Mouse (Mus musculus) heart, adult 8-10 months (tissue): ENCODE data around the gene Ankrd23. TPM values are rescaled to one million over a fixed set of nuclear protein-coding genes. Genes with fewer than 3 reads are reported as not detected.
"Not testable (repeated sequence)": the region's sequence is repeated elsewhere in the genome, so short reads cannot be mapped to it uniquely, and the experiment has no call there.

Source experiments
- DNase-seq: peaks from one replicate; pipeline ENCODE4 v3.0.0; 2022; ENCODE audit warnings: low spot score
- total RNA-seq, 4 experiments: library from RNA; stranded (reverse); gene quantifications; 2 replicates each; pipeline ENCODE4 v1.2.4; 2022

Ankrd23 gene
- total RNA-seq, result 100 to 1,000 TPM; 251 to 540 (median 405) TPM

DNA sequence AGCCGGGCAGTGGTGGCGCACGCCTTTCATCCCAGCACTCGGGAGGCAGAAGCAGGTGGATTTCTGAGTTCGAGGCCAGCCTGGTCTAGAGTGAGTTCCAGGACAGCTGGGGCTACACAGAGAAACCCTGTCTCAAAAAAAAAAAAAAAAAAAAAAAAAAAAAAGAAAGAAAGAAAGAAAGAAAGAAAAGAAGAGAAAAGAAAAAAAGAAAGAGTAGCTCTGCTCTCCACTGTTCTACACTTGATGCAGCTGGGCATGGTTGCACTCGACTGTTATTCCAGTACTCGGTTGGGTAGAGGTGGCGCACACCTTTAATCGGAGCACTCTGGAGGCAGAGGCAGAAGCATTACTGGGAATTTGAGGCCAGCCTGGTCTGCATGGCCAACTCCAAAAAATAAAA, at the start of gene Ankrd23:
Ankrd23 (minus strand) TSS at position 101 of the 400 bp plus-strand sequence.
- DNase-seq, result not testable (repeated sequence)

DNA sequence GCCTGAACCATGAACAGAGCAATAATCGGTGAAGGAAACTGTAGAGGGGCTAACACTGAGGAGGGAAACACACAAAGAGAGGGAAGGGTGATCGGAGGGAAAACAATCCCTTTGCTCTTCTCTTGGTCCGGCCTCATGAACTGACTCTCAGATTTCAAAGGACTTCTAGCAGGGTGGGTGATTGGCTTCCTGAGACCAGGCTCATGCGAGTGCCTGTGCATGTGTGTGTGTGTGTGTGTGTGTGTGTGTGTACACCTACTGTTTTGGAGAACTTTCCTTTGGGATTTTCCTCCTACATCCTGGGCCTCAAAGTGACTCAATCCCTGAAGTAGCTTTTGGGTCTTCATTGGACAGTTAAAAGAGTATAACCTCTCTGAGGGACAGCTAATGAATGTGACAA, 49.6 kb upstream of the Ankrd23 start:
- DNase-seq, result no peak

- DNase-seq, result no peak
Observed at GRCm38 (mm10) chr1:36583408-36584116, 46.9 kb upstream of the Ankrd23 start.

DNA sequence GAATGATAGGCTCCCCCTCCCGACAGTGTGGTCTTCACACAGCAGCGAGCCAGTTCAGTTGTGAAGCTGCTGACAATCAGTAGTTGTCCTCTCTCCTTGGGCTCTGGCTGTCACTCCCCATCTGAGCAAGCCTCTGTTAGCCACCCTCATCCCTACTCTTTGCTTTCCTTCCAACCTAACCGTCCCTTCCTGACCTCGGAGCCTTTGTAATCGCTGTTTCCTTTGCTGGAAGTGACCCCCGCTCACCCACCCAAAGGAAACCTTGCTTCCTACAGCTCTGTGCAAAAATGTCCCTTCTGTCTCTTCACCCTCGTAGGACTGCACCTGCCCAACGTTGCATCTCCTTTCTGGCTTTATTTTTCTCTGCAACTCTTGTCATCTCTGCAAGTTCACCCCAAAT, 45.5 kb upstream of the Ankrd23 start:
- no peak for DNase-seq

- DNase-seq, result no peak
Observed at GRCm38 (mm10) chr1:36581260-36581659, 44.6 kb upstream of the Ankrd23 start.

DNA sequence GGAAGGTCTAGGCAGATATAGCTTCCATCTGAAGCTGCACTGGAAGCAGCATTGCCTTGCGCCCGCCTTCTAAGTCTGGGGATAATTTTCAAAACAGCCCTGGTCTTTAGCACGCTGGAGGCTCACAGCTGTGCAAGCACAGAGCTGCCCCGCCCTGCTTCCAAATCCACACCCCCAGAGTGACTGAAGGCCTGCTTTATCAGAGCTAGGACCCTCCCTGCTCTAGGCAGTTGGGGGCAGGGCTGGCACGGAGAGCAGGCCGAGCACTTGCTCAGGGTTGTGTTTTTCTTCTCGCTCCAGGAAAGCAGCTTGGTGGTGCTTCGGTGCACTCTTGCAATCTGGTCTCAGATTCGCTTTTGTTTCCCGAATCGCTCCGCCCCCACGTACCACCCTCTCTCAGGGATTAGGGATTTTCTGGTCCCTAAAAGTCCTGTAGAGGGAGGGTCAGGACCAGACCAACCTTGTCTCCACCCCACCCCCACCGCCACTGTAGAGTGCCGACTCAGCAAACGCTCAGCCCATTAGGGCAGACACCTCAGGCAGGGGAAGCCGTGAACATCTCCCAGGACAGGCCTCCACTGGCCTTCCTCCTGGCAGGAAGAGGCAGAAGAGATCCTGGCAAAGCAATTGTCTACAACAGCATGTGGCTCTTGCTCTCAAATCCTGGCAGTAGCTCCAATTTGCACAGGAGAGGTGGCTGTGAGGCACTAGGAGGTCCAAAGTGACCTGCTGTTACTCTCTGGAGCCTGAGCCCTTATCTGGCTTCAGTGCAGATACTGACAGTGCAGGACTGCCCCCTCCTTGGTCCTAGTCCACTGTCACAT, 43.9 kb upstream of the Ankrd23 start:
- no peak for DNase-seq

GRCm38 (mm10) chr1:36579974-36580383, 43.3 kb upstream of the Ankrd23 start:
- DNase-seq, result no peak

DNA sequence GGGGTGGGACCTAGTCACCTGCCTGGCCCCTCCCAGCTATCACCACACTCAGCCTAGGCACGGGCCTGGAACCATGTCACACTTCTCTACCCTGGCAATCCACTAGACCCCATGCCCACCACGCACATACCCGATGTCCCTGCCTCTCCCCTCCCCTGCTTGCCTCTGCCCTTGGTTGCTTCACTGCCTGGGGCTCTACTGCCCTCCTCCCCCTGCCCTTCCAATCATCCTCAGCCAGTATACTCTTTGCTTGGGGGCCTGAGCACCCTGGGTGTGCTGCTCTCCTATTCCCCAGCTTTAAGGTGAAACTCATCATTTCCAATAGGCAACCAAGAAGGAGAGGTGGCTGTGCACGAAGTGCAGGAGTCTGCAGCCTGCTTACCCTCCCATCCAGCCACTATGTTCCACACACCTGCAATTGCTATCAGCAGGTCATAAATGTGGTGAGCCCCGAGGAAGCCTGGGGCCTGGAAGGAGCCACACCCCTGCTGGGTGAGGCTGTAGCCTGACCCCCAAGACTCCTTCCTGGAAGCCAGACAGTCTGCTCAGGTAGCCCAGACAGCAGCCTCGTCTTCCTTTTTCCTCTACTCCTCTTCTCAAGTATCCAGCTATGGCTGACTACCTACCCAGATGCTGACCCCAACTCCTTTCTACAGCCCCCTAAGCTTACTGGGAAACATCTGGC, 40.5 kb upstream of the Ankrd23 start:
- DNase-seq, result no peak

DNA sequence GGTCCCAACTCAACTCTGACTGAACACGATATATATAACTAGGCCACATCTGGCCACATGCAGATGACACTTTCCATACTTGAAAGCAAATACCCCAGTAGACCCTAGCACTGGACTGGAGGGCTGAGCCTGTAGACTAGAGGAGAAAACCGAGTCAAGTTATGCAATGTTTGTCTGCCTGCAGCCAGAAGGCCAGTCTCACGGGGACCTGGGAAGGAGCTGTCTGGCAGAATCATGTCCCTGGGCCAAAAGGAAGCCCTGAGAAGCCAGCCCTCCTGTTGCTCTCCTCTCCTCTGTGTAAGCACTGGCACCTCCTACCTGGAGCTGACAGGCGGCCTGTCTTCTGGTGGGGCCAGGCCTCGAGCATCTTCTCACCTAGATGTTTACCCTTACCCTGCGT, 38.7 kb upstream of the Ankrd23 start:
- DNase-seq, result no peak

GRCm38 (mm10) chr1:36574196-36574955, 37.7 kb upstream of the Ankrd23 start:
- no peak for DNase-seq

DNA sequence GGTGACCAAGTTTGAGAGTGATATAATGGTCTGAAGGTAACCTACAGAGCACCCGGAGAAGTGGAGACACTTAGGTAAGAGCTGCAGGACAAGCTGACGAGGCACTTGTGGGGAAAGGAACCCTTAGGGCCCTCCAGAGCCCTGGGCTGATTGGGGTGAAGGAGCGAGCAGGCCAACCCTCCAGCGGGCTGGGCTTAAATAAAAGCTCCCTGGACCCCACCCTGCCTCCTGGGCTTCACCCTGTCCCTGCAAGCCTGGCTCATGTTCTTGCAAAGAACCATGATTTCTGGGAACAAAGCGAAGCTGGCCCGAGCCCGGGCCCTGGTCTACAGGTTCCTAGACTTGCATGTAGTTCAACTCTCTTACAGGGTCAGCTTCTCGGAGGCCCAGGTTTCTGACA, 36.8 kb upstream of the Ankrd23 start:
- DNase-seq, result no peak

- no peak for DNase-seq
Observed at GRCm38 (mm10) chr1:36572709-36573108, 36.0 kb upstream of the Ankrd23 start.

DNA sequence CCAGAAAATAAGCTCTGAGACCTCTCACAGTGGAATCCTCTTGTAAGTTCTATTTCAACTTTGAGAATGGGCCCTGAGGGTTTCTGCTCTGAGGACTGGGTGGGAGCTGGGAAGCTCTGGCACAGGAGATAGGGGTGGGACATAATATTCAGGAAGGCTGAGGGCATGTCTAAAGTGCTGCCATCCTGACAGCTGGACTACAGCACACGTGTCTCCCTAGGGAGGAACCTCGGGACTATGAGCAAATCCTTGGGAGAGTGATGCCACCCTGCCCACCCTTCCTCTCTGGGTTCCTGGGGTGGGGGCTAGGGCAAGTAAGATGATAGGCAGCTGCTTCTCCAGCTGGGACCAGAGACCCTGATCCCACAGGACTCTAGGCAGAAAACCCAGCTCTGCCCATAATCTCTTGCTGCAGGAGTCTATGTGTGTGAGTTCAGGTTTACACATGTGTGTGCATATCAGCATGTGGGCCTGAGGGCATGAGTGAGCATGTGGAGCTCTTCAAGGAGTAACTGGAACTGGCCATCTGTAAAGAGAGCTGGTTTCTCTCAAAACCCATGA, 35.5 kb upstream of the Ankrd23 start:
- no peak for DNase-seq

GRCm38 (mm10) chr1:36571627-36572026, 34.9 kb upstream of the Ankrd23 start:
- no peak for DNase-seq

DNA sequence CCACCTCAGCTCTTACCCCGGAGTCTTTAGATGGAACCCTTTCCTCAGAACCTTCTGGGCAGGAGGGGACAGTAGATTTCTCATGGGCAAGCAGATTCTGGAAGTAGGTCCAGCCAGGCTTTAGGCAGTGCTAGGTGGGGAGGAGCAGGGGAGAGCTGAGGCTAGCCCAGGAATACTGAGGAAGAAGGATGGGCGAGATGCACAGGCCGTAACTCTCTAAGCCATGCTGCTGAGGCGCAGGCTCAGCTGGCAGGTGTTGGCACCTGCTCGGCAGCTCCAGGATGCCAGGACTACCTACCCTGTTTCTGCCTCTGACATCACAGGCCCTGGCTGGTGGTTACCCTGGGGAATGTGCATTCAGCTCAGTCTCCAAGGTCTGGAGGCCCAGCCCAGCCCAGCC, 33.6 kb upstream of the Ankrd23 start:
- no peak for DNase-seq

DNA sequence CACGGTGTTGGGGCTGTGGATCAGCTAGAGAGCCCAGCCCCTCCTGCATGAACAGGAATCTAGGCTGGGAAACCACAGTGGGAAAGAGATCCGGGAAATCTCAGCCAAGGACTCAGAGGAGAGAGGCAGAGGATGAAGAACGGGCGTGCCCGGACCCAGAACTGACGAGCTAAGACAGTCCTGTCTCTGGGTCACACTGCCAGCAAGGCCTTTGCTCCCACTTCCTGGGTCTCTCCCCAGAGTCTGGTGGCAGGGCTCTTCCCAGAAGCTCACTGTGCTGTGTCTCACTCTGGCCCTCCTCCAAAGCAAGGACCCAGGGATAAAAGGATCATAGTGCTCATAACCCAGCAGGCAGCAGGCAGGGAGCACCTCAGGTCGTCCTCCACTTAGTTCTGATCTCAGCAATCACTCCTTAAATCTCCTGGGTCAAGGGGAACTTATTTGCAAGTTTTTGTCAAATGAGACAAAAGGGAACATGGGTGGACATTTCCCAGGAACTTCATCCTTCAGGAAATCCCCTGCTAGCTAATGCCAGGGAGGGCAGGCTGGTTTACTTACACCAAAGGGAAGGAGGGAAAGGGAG, 33.1 kb upstream of the Ankrd23 start:
- no peak for DNase-seq

- no peak for DNase-seq
Observed at GRCm38 (mm10) chr1:36568776-36569175, 32.1 kb upstream of the Ankrd23 start.

GRCm38 (mm10) chr1:36567818-36568603, 31.3 kb upstream of the Ankrd23 start:
- DNase-seq, result no peak

- DNase-seq, result no peak
Observed at GRCm38 (mm10) chr1:36566425-36566824, 29.7 kb upstream of the Ankrd23 start.

- DNase-seq, result peak; percentile 74
Observed at GRCm38 (mm10) chr1:36564101-36564500, 27.4 kb upstream of the Ankrd23 start.
